Mouse (Mus musculus): ENCODE results near the gene Gm49450.
"Not testable (repeated sequence)": the region's sequence is repeated elsewhere in the genome, so short reads cannot be mapped to it uniquely, and the experiment has no call there.

Gm49450 gene

GRCm38 (mm10) chr15:98956000-98956399, 2.6 kb upstream of the Gm49450 start:
- no peak for DNase-seq (ENCODE audit: extremely low read depth, low read depth)

GRCm38 (mm10) chr15:98955324-98955723, 2.0 kb upstream of the Gm49450 start:
- DNase-seq (ENCODE audit: extremely low read depth, low read depth), result no peak

GRCm38 (mm10) chr15:98954425-98955253, 1.3 kb upstream of the Gm49450 start:
- DNase-seq (ENCODE audit: extremely low read depth, low read depth), result no peak

GRCm38 (mm10) chr15:98952751-98953400, 475 bp downstream of the Gm49450 start:
- peak; percentile 39 for DNase-seq (ENCODE audit: extremely low read depth, low read depth)

- DNase-seq (ENCODE audit: extremely low read depth, low read depth), result no peak
Measured at GRCm38 (mm10) chr15:98952063-98952455, 1.3 kb downstream of the Gm49450 start.

- DNase-seq (ENCODE audit: extremely low read depth, low read depth), result not testable (repeated sequence)
Measured at GRCm38 (mm10) chr15:98951122-98952062, 2.0 kb downstream of the Gm49450 start.

- DNase-seq (ENCODE audit: extremely low read depth, low read depth), result no peak
Measured at GRCm38 (mm10) chr15:98949607-98949892, 3.8 kb downstream of the Gm49450 start.

- DNase-seq (ENCODE audit: extremely low read depth, low read depth), result no peak
Measured at GRCm38 (mm10) chr15:98948857-98949606, 4.3 kb downstream of the Gm49450 start.

- no peak for DNase-seq (ENCODE audit: extremely low read depth, low read depth)
Measured at GRCm38 (mm10) chr15:98948382-98948781, 5.0 kb downstream of the Gm49450 start.

- DNase-seq (ENCODE audit: extremely low read depth, low read depth), result no peak
Measured at GRCm38 (mm10) chr15:98947884-98948283, 5.5 kb downstream of the Gm49450 start.

- DNase-seq (ENCODE audit: extremely low read depth, low read depth), result no peak
Measured at GRCm38 (mm10) chr15:98943133-98943532, 10.2 kb downstream of the Gm49450 start.

- DNase-seq (ENCODE audit: extremely low read depth, low read depth), result no peak
Measured at GRCm38 (mm10) chr15:98942081-98942480, 11.3 kb downstream of the Gm49450 start.

GRCm38 (mm10) chr15:98941539-98941938, 11.8 kb downstream of the Gm49450 start:
- DNase-seq (ENCODE audit: extremely low read depth, low read depth), result no peak

- no peak for DNase-seq (ENCODE audit: extremely low read depth, low read depth)
Measured at GRCm38 (mm10) chr15:98940816-98941215, 12.5 kb downstream of the Gm49450 start.

- peak; percentile 80 for DNase-seq (ENCODE audit: extremely low read depth, low read depth)
Measured at GRCm38 (mm10) chr15:98934217-98934839, 19.0 kb downstream of the Gm49450 start, which contains the start of gene Tuba1b. TSS of gene Tuba1b (minus strand) at chr15:98934565.

- DNase-seq (ENCODE audit: extremely low read depth, low read depth), result peak; percentile 92
Measured at GRCm38 (mm10) chr15:98933833-98934216, 19.5 kb downstream of the Gm49450 start.

GRCm38 (mm10) chr15:98933004-98933671, 20.2 kb downstream of the Gm49450 start:
- not testable (repeated sequence) for DNase-seq (ENCODE audit: extremely low read depth, low read depth)

GRCm38 (mm10) chr15:98930998-98931397, 22.4 kb downstream of the Gm49450 start:
- no peak for DNase-seq (ENCODE audit: extremely low read depth, low read depth)

- DNase-seq (ENCODE audit: extremely low read depth, low read depth), result no peak
Measured at GRCm38 (mm10) chr15:98930017-98930734, 23.2 kb downstream of the Gm49450 start.
